Mouse (Mus musculus) intestine, embryonic 15.5 days (tissue): Measurements from ENCODE around the gene Pard3. TPM values are rescaled to one million over a fixed set of nuclear protein-coding genes. Genes with fewer than 3 reads are reported as not detected.

Source experiments
- ATAC-seq: fragments of 200-750 bp; cut with Nextera tagmentation; 2 replicates; pipeline ENCODE4 v1.8.0; 2017; ENCODE audit warnings: moderate TSS enrichment, moderate library complexity
- H3K27ac ChIP-seq: fragments of 300-500 bp; sonication (generic); 2 replicates; pipeline ENCODE4 v1.5.1; 2015; ENCODE audit warnings: mild to moderate bottlenecking, inconsistent platforms
- H3K27me3 ChIP-seq: fragments of 300-500 bp; sonication (generic); replicated peaks from 2 replicates; pipeline ENCODE4 v1.6.1; 2015; ENCODE audit warnings: inconsistent platforms
- H3K36me3 ChIP-seq: fragments of 300-500 bp; sonication (generic); 2 replicates; pipeline ENCODE4 v1.6.1; 2015; ENCODE audit warnings: inconsistent platforms
- H3K4me1 ChIP-seq: fragments of 300-500 bp; sonication (generic); replicated peaks from 2 replicates; pipeline ENCODE4 v1.6.1; 2015; ENCODE audit warnings: inconsistent platforms
- H3K4me2 ChIP-seq: fragments of 300-500 bp; sonication (generic); replicated peaks from 2 replicates; pipeline ENCODE4 v1.6.1; 2015; ENCODE audit warnings: mild to moderate bottlenecking, inconsistent platforms
- H3K4me3 ChIP-seq: fragments of 300-500 bp; sonication (generic); replicated peaks from 2 replicates; pipeline ENCODE4 v1.5.1; 2015; ENCODE audit warnings: inconsistent platforms
- H3K9ac ChIP-seq: fragments of 300-500 bp; sonication (generic); 2 replicates; pipeline ENCODE4 v1.6.1; 2015; ENCODE audit warnings: inconsistent platforms
- H3K9me3 ChIP-seq: fragments of 300-500 bp; sonication (generic); 2 replicates; pipeline ENCODE4 v1.6.1; 2016; ENCODE audit warnings: inconsistent platforms
- WGBS: fragments of 180-500 bp; shearing (Covaris S2); methylation state at CpG from one replicate; pipeline ENCODE4 v1.1.7; 2015; 5-methylcytosine and 5-hydroxymethylcytosine counted together
- polyA plus RNA-seq: library from polyadenylated mRNA; unstranded; fragments of >200 nt; fragmentation: Nextera tagmentation; extraction: Ambion mirVana; gene quantifications from 2 replicates; pipeline ENCODE4 v1.2.1, GENCODE M21; 2015

Pard3 gene
- polyA plus RNA-seq, 1 experiment from 2014 or later: 24.5 TPM

GRCm38 (mm10) chr8:127570527-127570926, 506.8 kb downstream of the Pard3 start:
- no peaks in the 10 kb centered on the region for H3K9me3 ChIP-seq
- H3K36me3 ChIP-seq: no peaks in the 10 kb centered on the region
- no peak overlapping the region for H3K9ac ChIP-seq
- 77% methylated on average over 1 of the region's 1 CpGs for WGBS
- H3K27ac ChIP-seq: no peak overlapping the region
- H3K4me1 ChIP-seq: no peaks in the 10 kb centered on the region
- no peaks in the 10 kb centered on the region for H3K27me3 ChIP-seq
- no peak for ATAC-seq
- H3K4me2 ChIP-seq: no peak overlapping the region
- no peak overlapping the region for H3K4me3 ChIP-seq

GRCm38 (mm10) chr8:127572493-127572892, 508.8 kb downstream of the Pard3 start:
- Histone ChIP-seq H3K9me3 (no peaks in the 10 kb centered on the region), H3K4me1 (no peaks in the 10 kb centered on the region), H3K9ac (no peak overlapping the region), H3K36me3 (no peaks in the 10 kb centered on the region), H3K4me2 (no peak overlapping the region), H3K27me3 (no peaks in the 10 kb centered on the region), H3K4me3 (no peak overlapping the region), H3K27ac (no peak overlapping the region)
- ATAC-seq: no peak
- 90% methylated on average over 4 of the region's 4 CpGs for WGBS

GRCm38 (mm10) chr8:127576657-127577056, 513.0 kb downstream of the Pard3 start:
- H3K4me2 ChIP-seq: no peak overlapping the region
- no peaks in the 10 kb centered on the region for H3K9me3 ChIP-seq
- no peak overlapping the region for H3K4me3 ChIP-seq
- no peaks in the 10 kb centered on the region for H3K4me1 ChIP-seq
- H3K27me3 ChIP-seq: no peaks in the 10 kb centered on the region
- no peak overlapping the region for H3K9ac ChIP-seq
- ATAC-seq: no peak
- H3K27ac ChIP-seq: no peak overlapping the region
- WGBS: 90% methylated on average over 4 of the region's 4 CpGs
- no peaks in the 10 kb centered on the region for H3K36me3 ChIP-seq

GRCm38 (mm10) chr8:127577656-127578055, 514.0 kb downstream of the Pard3 start:
- 82% methylated on average over 6 of the region's 6 CpGs for WGBS
- no peak for ATAC-seq
- no peaks in the 10 kb centered on the region for H3K4me1 ChIP-seq

GRCm38 (mm10) chr8:127579436-127579835, 515.7 kb downstream of the Pard3 start:
- ATAC-seq: no peak
- WGBS: 88% methylated on average over 9 of the region's 9 CpGs
- H3K4me2 ChIP-seq: no peak overlapping the region

More at GRCm38 (mm10) chr8:127577656-127578055, 514.0 kb downstream of the Pard3 start:
- H3K4me2 ChIP-seq: no peak overlapping the region
- H3K9me3 ChIP-seq: no peaks in the 10 kb centered on the region
- no peak overlapping the region for H3K4me3 ChIP-seq
- no peaks in the 10 kb centered on the region for H3K27me3 ChIP-seq
- H3K27ac ChIP-seq: no peak overlapping the region
- H3K9ac ChIP-seq: no peak overlapping the region
- H3K36me3 ChIP-seq: no peaks in the 10 kb centered on the region

GRCm38 (mm10) chr8:127583429-127583828, 519.7 kb downstream of the Pard3 start:
- 88% methylated on average over 2 of the region's 2 CpGs for WGBS

More at GRCm38 (mm10) chr8:127579436-127579835, 515.7 kb downstream of the Pard3 start:
- H3K4me1 ChIP-seq: no peaks in the 10 kb centered on the region
- H3K27ac ChIP-seq: no peak overlapping the region
- H3K9me3 ChIP-seq: no peaks in the 10 kb centered on the region
- H3K4me3 ChIP-seq: no peak overlapping the region
- H3K27me3 ChIP-seq: no peaks in the 10 kb centered on the region
- H3K36me3 ChIP-seq: no peaks in the 10 kb centered on the region
- no peak overlapping the region for H3K9ac ChIP-seq

GRCm38 (mm10) chr8:127585618-127586017, 521.9 kb downstream of the Pard3 start:
- WGBS: 94% methylated on average over 8 of the region's 8 CpGs
- ATAC-seq: no peak
- Histone ChIP-seq H3K9me3 (no peaks in the 10 kb centered on the region), H3K36me3 (no peaks in the 10 kb centered on the region), H3K4me3 (no peak overlapping the region), H3K9ac (no peak overlapping the region), H3K4me2 (no peak overlapping the region), H3K27ac (no peak overlapping the region), H3K27me3 (no peaks in the 10 kb centered on the region), H3K4me1 (no peaks in the 10 kb centered on the region)

More at GRCm38 (mm10) chr8:127583429-127583828, 519.7 kb downstream of the Pard3 start:
- Histone ChIP-seq H3K27me3 (no peaks in the 10 kb centered on the region), H3K36me3 (no peaks in the 10 kb centered on the region), H3K9me3 (no peaks in the 10 kb centered on the region), H3K9ac (no peak overlapping the region), H3K4me2 (no peak overlapping the region), H3K4me3 (no peak overlapping the region), H3K27ac (no peak overlapping the region), H3K4me1 (no peaks in the 10 kb centered on the region)
- ATAC-seq: no peak

GRCm38 (mm10) chr8:127586681-127587080, 523.0 kb downstream of the Pard3 start:
- no peaks in the 10 kb centered on the region for H3K27me3 ChIP-seq
- no peak overlapping the region for H3K27ac ChIP-seq
- H3K4me3 ChIP-seq: no peak overlapping the region
- no peaks in the 10 kb centered on the region for H3K4me1 ChIP-seq
- H3K36me3 ChIP-seq: no peaks in the 10 kb centered on the region
- H3K9ac ChIP-seq: no peak overlapping the region
- no peaks in the 10 kb centered on the region for H3K9me3 ChIP-seq
- no peak overlapping the region for H3K4me2 ChIP-seq
- 64% methylated on average over 5 of the region's 5 CpGs for WGBS
- ATAC-seq: no peak

GRCm38 (mm10) chr8:127588313-127588712, 524.6 kb downstream of the Pard3 start:
- no peak overlapping the region for H3K4me2 ChIP-seq
- 0 out of 2 replicates have a peak, but pooled peaks cover 4% of the 10 kb centered on the region for H3K4me1 ChIP-seq
- 75% methylated on average over 4 of the region's 4 CpGs for WGBS
- H3K27me3 ChIP-seq: no peaks in the 10 kb centered on the region
- H3K9ac ChIP-seq: no peak overlapping the region
- no peak for ATAC-seq
- H3K36me3 ChIP-seq: no peaks in the 10 kb centered on the region
- no peaks in the 10 kb centered on the region for H3K9me3 ChIP-seq
- no peak overlapping the region for H3K27ac ChIP-seq
- H3K4me3 ChIP-seq: no peak overlapping the region

- Histone ChIP-seq H3K4me1 (0 out of 2 replicates have a peak, but pooled peaks cover 4% of the 10 kb centered on the region), H3K4me2 (no peak overlapping the region), H3K27ac (no peak overlapping the region), H3K36me3 (no peaks in the 10 kb centered on the region), H3K27me3 (no peaks in the 10 kb centered on the region), H3K9ac (no peak overlapping the region), H3K9me3 (no peaks in the 10 kb centered on the region), H3K4me3 (no peak overlapping the region)
- ATAC-seq: no peak; the same call in 1 of the 2 replicates
- WGBS: 48% methylated on average over 4 of the region's 4 CpGs
Observed at GRCm38 (mm10) chr8:127589291-127589690, 525.6 kb downstream of the Pard3 start.

GRCm38 (mm10) chr8:127590674-127591186, 527.0 kb downstream of the Pard3 start:
- H3K27ac ChIP-seq: no peak overlapping the region

GRCm38 (mm10) chr8:127592648-127593574, 529.2 kb downstream of the Pard3 start:
- ATAC-seq: no peak
- Histone ChIP-seq H3K9ac (no peak overlapping the region), H3K36me3 (no peaks in the 10 kb centered on the region), H3K4me1 (0 out of 2 replicates have a peak, but pooled peaks cover 4% of the 10 kb centered on the region), H3K4me2 (no peak overlapping the region), H3K27me3 (no peaks in the 10 kb centered on the region), H3K4me3 (no peak overlapping the region), H3K9me3 (no peaks in the 10 kb centered on the region), H3K27ac (no peak overlapping the region)
- 58% methylated on average over 12 of the region's 12 CpGs for WGBS

More at GRCm38 (mm10) chr8:127590674-127591186, 527.0 kb downstream of the Pard3 start:
- no peak overlapping the region for H3K9ac ChIP-seq
- H3K4me1 ChIP-seq: 0 out of 2 replicates have a peak, but pooled peaks cover 4% of the 10 kb centered on the region
- no peaks in the 10 kb centered on the region for H3K9me3 ChIP-seq
- no peak overlapping the region for H3K4me2 ChIP-seq
- 82% methylated on average over 5 of the region's 5 CpGs for WGBS
- H3K27me3 ChIP-seq: no peaks in the 10 kb centered on the region
- no peak overlapping the region for H3K4me3 ChIP-seq
- no peaks in the 10 kb centered on the region for H3K36me3 ChIP-seq
- ATAC-seq: no peak
